ENCODE assay signal across 22 mouse cellular contexts in genomic region chr11:32083462-32083861, GRCm38 (mm10).
DNase-seq lines count a peak whose midpoint lies in the region; ATAC-seq and TF ChIP-seq lines count a peak whose summit lies in the region.
"Had no signal": no experiment of that assay in that cellular context is flagged by ENCODE, and none has a peak within 500 bp of the region (broad histone marks: within the 10 kb centered on the region; RNA-seq: fewer than 3 reads in every experiment).

No protein-coding gene starts in this region.

- no peak overlapping the region for H3K4me2 ChIP-seq in lung, embryonic 14.5 days
- H3K4me2 ChIP-seq: embryonic facial prominence, embryonic 12.5 days; forebrain, embryonic 12.5 days; hindbrain, embryonic 12.5 days had no signal

- H3K9ac ChIP-seq in lung, embryonic 14.5 days = no peak overlapping the region
- H3K9ac ChIP-seq: embryonic facial prominence, embryonic 12.5 days; forebrain, embryonic 12.5 days; hindbrain, embryonic 12.5 days had no signal

- no peaks in the 10 kb centered on the region for H3K36me3 ChIP-seq in lung, embryonic 14.5 days (ENCODE audit: insufficient read depth)
- H3K36me3 ChIP-seq: embryonic facial prominence, embryonic 12.5 days; forebrain, embryonic 12.5 days; heart, embryonic 10.5 days; hindbrain, embryonic 12.5 days had no signal

- no peak for ATAC-seq in lung, embryonic 14.5 days (ENCODE audit: insufficient read depth)
- ATAC-seq: forebrain, embryonic 16.5 days; hindbrain, embryonic 16.5 days had no signal

- 43% methylated on average over 3 of the region's 3 CpGs for WGBS in lung, embryonic 14.5 days

- H3K27me3 ChIP-seq in lung, embryonic 14.5 days (ENCODE audit: insufficient read depth, low read length) = no peaks in the 10 kb centered on the region
- H3K27me3 ChIP-seq: embryonic facial prominence, embryonic 12.5 days; forebrain, embryonic 12.5 days; hindbrain, embryonic 12.5 days had no signal

- DNase-seq in layer of hippocampus, adult 2 months (ENCODE audit: low spot score in 2 of 2) = peak in 1 of 2 experiments; percentile 67
- no peak for DNase-seq in layer of hippocampus, postnatal 10 days (ENCODE audit: low spot score in 2 of 2)
- DNase-seq in lung, embryonic 14.5 days = peak; percentile 20
- DNase-seq in lung, postnatal 25 days (ENCODE audit: low spot score) = no peak
- peak; percentile 91 for DNase-seq in brain, adult 2 months (ENCODE audit: low read depth, low spot score)
- DNase-seq in right cerebral cortex, postnatal 25 days = peak; percentile 56
- no peak for DNase-seq in adipocyte (ENCODE audit: low spot score)
- DNase-seq: adrenal gland, adult 8-10 months; adrenal gland, postnatal 36 days; cerebellum, adult 11 months; cerebellum, adult 8-10 months; cerebellum, postnatal 25 days; gastrocnemius, postnatal 10 days; heart, adult 18-20 months; heart, postnatal 10 days; heart, postnatal 4 days had no signal

- no peaks in the 10 kb centered on the region for H3K9me3 ChIP-seq in lung, embryonic 14.5 days (ENCODE audit: low read depth, low read length)
- H3K9me3 ChIP-seq: embryonic facial prominence, embryonic 12.5 days; forebrain, embryonic 12.5 days; heart, embryonic 10.5 days; hindbrain, embryonic 12.5 days had no signal

- no peak for TF ChIP-seq CTCF in layer of hippocampus, adult 2 months (conservative IDR thresholded peaks at IDR 0.05)
- TF ChIP-seq CTCF in lung, embryonic 14.5 days (IDR thresholded peaks at IDR 0.05; ENCODE audit: low read depth) = no peak

- peak overlapping the region; percentile 5; the same call in 1 of the 2 replicates for H3K27ac ChIP-seq in layer of hippocampus, adult 2 months
- H3K27ac ChIP-seq in lung, embryonic 14.5 days (ENCODE audit: low read depth) = no peak overlapping the region
- H3K27ac ChIP-seq: embryonic facial prominence, embryonic 12.5 days; forebrain, embryonic 12.5 days; heart, embryonic 10.5 days; hindbrain, embryonic 12.5 days had no signal

- no peak overlapping the region for H3K4me3 ChIP-seq in layer of hippocampus, adult 2 months
- H3K4me3 ChIP-seq in lung, embryonic 14.5 days (ENCODE audit: low read depth, low read length) = no peak overlapping the region
- H3K4me3 ChIP-seq: embryonic facial prominence, embryonic 12.5 days; forebrain, embryonic 12.5 days; heart, embryonic 10.5 days; hindbrain, embryonic 12.5 days had no signal

- H3K4me1 ChIP-seq in lung, embryonic 14.5 days (ENCODE audit: insufficient read depth) = no peaks in the 10 kb centered on the region

Comparison
In these comparisons a context has a peak if more than half of its experiments do, and no peak if none do; other contexts are left out.
1. DNase-seq: peak in lung, embryonic 14.5 days (single experiment), brain, adult 2 months (single experiment) and right cerebral cortex, postnatal 25 days (single experiment); none in layer of hippocampus, postnatal 10 days (0 of 2), lung, postnatal 25 days (single experiment) and adipocyte (single experiment).